Mouse (Mus musculus) kidney, adult 11 months (tissue): ENCODE results near the gene Cyp2d22.

Experiments used
- DNase-seq: peaks from one replicate; pipeline ENCODE4 v3.0.0; 2022

Gene Cyp2d22

DNA sequence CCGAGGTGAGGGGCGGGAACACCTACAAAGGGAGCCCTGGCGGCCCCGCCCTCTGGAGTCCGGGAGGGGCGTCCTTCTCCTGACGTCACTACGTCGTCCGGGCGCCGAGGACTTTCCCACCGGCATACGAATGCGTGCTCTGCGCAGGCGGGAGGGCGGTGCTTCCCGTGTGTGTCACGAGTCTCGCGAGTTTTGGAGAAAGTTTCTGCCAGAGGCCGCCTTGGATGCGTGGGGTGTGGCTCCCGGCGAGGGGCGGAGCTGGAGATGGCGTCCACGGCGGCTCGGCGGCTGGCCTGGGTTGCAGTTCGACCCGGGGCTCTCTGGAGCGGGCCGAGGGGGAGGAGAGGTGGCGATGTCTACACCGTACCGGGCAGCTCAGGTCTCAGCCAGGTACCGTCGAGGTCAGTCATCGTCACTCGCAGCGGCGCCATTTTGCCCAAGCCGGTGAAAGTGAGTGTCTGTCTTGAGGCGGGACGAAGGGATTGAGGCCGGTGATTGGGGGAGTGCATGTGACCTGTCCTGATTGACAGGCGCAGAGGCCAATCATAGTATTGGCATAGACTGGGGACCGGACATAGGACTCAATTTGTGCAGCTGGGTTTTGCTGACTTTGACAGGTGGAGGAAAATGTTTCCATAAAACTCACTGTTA lies 34.1 kb downstream of the Cyp2d22 start:
- peak; percentile 98 for DNase-seq

DNA sequence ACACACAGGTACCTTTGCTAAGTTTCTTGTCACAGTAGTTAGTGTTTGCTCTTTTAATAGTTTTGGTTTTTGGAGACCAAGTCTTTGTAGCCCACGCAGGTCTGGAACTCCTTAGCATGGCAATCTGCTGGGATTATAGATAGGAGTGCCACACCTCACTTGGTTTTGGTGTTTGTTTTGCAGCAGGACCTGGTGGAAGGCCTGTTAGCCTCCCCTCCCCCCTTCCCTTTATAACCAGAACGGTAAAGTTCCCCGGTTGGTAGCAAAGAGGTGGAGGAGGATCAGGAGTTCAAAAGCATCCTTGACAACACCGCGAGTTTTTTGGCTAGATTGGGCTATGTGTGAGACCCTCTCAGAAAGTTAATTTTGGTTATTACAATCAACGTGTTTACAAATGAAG lies 35.1 kb downstream of the Cyp2d22 start:
- DNase-seq: no peak

DNA sequence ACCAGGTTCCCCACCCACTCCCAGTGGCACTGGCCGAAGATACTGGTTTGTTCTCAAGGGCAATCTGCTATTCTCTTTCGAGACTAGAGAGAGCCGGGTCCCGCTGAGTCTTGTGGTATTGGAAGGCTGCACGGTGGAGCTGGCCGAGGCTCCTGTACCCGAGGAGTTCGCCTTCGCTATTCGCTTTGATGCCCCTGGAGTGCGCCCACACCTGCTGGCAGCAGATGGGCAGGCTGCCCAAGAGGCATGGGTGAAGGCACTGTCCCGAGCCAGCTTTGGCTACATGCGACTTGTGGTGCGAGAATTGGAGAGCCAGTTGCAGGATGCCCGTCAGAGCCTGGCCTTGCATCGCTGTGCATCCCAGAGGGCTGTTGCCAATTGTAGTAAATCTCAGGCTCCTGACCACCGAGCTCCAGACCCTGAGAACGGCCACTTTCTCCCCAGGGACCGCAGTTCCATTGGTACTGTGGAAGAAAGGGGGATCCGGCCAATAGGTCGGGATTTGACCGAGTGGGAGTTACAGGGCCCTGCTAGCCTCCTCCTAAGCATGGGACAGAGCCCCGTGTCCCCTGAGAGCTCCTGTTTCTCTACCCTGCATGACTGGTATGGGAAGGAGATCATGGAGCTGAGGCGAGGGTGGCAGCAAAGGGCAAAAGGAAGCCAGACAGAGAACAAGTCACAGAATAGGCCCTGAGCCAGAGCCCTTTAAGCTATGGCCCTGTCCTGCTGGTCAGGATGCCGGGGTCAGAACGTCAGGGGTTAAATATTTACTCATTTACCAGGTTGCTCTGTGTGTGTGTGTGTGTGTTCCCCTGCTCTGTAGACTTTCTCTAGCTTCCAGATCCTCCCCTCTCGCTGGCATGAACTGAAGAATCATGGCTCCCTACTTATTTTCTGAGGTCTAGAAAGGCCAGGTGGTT lies 36.4 kb downstream of the Cyp2d22 start:
- DNase-seq: peak; percentile 78

DNA sequence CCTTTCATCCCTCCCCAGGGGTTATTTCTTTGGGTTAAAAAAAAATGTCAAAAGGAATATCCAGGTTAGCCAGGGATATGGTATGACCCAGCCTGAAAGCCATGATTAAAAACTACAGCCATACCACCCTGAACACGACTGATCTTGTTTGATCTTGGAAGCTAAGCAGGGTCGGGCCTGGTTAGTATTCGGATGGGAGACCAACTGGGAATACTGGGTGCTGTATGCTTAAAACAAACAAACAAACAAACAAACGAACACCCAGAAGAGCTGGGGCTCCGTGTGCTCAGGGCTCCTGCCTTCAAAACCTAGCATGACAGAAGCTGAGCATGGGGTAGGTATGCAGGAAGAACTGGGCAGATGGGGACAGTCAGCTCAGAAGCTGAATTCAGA lies 37.5 kb downstream of the Cyp2d22 start:
- no peak for DNase-seq

DNA sequence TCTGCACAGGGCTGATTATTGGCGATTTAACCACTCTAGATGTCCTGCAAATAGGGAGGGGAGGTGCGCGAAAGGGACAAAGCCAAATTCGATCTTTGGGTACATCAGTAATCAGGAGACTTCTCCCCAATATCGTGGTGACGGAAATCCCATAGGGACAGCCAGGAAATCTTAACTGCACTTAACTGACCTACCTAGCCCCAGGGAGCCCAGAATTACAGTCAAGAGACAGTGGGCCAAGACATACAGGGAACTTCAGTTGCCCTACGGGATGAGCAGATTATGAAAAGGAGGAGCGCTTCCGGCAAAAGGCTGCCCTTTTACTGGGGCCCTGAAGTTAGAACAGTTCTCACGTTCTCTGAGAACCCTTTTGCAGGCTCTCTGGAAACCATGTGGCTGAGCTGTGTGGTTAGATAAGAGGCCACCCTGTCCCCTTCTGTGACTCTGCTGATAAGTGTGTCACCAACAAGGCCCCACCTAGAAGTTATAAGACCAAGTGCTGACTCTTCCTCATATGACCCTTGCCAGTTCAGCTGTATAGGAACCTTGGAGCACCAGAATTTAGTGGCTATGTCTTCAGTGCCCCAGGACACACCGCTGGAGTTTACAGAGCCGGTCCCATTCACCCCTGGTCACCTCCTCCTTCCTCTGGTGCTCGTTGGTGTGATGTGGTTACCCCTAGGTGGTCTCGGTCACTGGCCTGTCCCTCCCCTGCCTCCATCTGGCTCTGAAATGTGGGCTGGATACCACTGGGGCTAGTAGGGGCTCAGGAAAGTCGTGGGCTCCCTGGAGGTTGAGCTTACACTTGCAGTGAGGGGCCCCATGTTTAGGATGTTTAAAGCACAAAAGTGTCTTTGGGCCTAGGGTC lies 38.2 kb downstream of the Cyp2d22 start:
- DNase-seq: no peak

DNA sequence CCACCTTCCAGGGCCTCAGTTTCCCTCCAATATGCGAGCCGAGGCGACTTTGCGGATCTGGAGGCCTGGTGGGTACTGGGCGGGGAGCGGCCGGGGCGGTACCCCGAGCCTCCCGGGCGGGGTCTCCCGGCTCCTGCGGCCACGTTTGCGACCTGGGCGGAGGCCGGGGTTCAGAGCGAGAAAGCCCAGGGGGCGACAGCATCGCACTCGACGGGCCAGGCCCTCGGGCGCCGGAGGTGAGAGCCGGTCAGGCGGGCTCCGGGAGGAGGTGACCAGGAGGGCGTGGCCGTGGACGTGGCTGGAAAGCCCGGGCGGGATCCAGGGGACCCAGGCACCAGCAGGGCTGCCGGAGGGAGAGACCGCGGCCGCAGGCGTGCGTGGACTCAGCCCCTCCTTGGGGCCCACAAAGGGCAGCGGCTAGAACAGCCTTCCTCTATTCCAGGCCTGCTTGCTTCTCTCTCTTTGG lies 39.0 kb downstream of the Cyp2d22 start:
- DNase-seq: peak; percentile 34

DNA sequence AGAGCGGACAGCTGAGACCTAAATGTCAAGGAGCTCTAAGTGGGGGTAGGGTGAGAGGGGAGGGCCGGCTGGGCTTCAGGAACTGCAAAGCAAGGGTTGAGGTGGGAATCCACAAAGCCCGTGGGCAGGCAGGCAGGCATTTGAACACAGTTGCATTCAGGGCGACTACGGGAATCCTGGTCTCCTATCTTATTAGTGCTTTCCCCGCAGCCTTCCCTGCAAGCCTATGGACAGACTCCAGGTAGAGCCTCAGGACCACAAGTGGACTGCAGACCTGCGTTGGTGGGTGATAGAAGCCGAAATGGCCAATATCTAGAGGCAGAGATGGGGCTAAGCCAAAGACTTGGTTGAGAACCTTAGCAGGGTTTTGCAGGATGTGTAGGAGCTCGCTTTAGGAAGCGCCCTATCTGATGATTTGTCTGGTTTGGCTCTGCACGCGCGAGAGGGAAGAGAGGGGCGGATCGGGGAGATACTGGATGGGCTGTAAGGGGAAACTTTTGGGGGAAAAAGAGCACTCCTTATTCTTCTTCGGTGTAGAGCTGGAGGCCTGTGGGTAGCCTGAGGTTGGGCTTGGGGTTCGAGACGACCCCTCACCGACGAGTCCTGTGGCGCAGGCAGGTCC lies 39.5 kb downstream of the Cyp2d22 start:
- no peak for DNase-seq

DNA sequence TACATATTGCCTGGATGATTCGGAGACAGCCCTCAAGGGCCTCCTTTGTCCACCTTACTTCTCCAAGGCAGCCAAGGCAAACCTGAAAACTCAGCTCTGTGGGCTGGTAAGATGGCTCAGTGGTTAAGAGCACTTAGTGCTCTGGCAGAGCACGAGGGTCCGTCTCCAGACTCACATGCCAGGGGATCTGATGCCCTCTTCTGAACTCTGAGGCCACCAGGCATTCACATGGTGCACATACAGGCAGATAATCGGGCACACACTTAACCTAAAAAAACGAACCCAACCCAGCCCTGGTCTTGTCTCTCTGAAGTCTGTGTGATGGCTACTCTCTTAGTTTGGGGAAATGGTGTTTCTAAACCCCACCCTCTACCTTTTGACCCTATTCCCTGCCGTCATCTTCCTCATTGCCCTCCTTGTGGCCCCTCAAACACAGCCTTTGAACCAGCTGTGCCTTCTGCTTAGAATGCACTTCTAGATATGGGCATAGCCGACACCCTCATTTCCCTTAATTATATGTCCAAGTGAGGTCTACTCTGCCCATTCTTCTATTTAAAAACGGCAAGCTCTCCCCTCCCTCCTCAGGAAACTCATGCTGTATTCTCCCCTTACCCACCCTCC lies 40.3 kb downstream of the Cyp2d22 start:
- no peak for DNase-seq

DNA sequence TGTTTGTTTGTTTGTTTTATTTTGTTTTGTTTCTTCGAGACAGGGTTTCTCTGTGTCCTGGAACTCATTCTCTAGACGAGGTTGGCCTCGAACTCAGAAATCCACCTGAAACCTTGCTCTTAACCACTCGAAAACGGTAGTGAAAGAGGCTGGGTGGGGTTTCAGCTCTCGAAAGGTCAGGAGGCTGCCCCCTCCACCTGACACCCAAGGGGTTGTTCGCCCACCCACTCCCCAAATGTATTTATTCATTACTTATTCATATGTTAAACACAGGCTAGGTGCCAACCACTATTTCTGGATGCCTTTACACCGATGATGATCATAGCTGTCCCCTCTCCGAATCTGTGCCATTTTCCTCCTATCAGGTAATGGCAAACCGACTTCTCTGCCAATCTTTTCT lies 40.9 kb downstream of the Cyp2d22 start:
- no peak for DNase-seq

DNA sequence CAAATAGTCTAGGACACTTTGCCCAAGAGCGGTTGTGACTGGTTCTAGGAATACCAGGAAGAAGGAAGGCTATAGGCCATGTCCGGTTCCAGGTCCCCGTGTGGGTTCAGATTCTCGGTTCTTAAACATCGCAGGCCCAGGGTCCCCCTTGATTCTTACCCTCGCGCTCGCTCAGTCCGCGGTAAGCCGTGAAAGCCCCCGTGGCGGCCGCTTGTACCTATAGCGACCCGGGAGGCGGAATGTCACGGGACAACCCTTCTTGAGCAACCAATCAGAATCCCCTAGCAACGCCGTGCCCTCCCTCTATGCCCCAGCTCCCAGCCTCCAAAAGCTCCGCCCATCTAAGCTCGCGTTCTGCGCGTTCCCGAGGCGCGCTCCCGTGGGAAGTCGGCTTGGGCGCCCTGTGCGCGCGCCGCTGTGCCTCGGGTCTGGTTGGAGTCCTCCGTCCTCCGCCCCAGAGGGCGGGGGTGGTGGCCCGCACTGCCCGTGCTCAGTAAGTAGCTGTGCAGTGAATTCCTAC lies 41.4 kb downstream of the Cyp2d22 start, which contains the start of the genes Naga, Pheta2 and Smdt1:
TSS of gene Naga (minus strand) at position 333 of the 520 bp plus-strand sequence.
TSS of gene Pheta2 (plus strand) at position 350 of the 520 bp plus-strand sequence.
TSS of gene Smdt1 (plus strand) at position 367 of the 520 bp plus-strand sequence.
- DNase-seq: peak; percentile 97

DNA sequence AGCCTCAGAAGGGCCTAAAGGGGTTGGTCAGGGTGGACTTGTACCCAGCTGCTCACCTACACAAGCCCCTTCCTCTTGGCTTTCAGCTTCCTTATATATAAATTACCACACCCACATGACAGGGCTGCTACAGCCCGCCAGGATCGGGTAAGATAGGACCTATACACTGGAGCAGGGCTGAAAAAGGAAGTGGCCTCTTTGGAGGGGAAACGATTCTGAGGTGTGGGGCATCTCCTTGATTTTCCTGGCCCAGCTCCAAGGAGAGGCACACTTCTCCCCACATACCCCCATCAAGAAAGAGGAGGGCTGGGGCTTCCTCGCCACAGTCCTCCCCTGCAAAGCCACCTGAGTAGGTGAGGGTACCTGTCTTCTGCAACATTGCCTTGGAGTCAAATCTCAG lies 42.2 kb downstream of the Cyp2d22 start:
- DNase-seq: no peak

DNA sequence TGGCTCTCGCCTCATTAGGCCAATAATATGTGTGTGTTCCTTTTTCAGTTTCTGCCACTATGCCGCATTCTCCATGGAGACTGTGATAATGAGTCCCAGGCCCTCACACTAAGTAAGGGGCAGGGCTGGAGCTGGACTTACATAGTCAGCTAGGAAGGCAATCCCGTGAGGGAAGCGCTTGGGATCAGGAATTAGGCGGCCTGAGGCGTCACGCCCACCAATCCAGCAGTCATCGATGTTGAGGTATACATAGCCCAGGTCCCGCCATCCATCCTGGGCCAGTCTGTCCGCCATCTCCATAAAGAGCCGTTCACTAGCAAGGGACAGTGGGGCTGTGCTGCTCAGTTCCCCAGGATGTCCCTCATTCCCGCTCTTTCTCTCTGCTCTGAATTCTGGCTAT lies 43.4 kb downstream of the Cyp2d22 start:
- no peak for DNase-seq

DNA sequence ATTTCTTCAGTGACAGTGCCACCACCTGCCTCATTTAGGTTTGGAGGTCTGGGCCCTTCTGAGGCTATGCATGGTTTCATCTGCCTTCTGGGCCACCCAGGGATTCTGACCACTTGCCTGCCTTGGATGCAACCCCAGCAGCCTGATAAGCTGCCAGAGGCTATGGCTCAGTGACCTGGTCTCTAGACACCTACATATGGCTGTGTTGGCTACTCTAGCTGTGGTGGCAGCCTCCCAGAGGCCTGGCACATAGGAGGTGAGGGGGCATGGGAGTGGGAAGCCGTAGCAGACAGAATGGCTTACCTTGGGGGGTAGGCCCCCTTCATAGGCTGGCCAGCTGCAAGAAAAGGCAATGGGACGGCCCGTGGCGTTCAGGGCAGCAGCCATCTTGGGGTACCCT lies 44.9 kb downstream of the Cyp2d22 start:
- DNase-seq: no peak

DNA sequence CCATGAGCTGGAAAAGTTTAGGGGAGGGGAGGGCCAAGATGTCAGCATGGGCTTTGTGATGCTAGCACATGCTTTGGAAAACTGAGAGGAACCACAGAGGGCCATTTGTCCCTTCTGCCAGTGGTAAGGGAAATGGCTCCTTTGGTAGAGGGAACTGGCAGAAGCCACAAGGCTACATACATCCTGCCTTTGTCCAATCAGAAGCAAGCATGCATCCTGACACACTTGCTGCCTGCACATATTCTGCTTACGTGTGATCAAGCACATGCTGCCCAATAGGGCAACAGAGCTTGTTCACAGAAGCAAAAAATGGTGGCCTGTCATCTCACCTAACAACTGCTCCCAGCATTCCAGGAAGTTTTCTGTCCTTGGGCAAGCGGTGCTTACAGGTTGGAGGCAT lies 54.7 kb downstream of the Cyp2d22 start:
- DNase-seq: no peak

DNA sequence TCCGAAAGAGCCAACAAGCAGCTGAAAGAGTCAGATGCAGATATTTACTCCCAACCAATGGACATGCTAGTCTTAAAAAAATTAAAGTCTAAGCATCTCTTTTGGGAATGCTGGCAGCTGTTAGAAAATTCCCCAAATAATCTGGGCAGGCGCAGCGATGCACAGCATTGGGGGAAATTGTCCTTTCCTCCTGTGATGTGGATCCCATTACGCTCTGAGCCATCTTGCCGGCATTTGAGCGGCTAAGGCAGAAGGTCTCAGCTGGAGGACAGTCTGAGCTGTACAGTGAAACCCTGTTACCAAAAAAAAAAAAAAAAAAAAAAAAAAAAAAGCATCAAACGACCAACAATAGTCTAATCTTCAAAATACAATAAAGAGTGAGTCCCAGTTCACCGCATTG lies 57.9 kb downstream of the Cyp2d22 start:
- no peak for DNase-seq
